Mouse (Mus musculus): ENCODE results near the gene Gatd1.

- no peak for TF ChIP-seq POLR2A (IDR thresholded peaks at IDR 0.05; ENCODE audit: control insufficient read depth, low read depth, low read length)
- TF ChIP-seq CTCF (IDR thresholded peaks at IDR 0.05; ENCODE audit: control insufficient read depth, insufficient read depth, insufficient replicate concordance, low read depth, low read length) = no peak
Measured at GRCm38 (mm10) chr7:141369918-141370317, 44.0 kb downstream of the Gatd1 start.
